Mouse (Mus musculus) thymus, postnatal 36 days (tissue): ENCODE results near the gene Gm20431.
"Not testable (repeated sequence)": the region's sequence is repeated elsewhere in the genome, so short reads cannot be mapped to it uniquely, and the experiment has no call there.

Experiments used
- DNase-seq, 2 experiments: peaks; one replicate each; pipeline ENCODE4 v3.0.0; 2022; ENCODE audit warnings: mixed read lengths in 2 of 2

The Gm20431 gene

GRCm38 (mm10) chr2:167630421-167630820 lies 30.9 kb downstream of the Gm20431 start:
- peak in 1 of 2 experiments; percentile 37 for DNase-seq

GRCm38 (mm10) chr2:167629665-167630209 lies 31.6 kb downstream of the Gm20431 start:
- no peak for DNase-seq

GRCm38 (mm10) chr2:167628872-167629271 lies 32.4 kb downstream of the Gm20431 start:
- no peak for DNase-seq

GRCm38 (mm10) chr2:167627019-167627418 lies 34.3 kb downstream of the Gm20431 start:
- no peak for DNase-seq

- no peak for DNase-seq
Measured at GRCm38 (mm10) chr2:167625670-167626069, 35.6 kb downstream of the Gm20431 start.

GRCm38 (mm10) chr2:167624368-167625075 lies 36.8 kb downstream of the Gm20431 start:
- DNase-seq: no peak

DNA sequence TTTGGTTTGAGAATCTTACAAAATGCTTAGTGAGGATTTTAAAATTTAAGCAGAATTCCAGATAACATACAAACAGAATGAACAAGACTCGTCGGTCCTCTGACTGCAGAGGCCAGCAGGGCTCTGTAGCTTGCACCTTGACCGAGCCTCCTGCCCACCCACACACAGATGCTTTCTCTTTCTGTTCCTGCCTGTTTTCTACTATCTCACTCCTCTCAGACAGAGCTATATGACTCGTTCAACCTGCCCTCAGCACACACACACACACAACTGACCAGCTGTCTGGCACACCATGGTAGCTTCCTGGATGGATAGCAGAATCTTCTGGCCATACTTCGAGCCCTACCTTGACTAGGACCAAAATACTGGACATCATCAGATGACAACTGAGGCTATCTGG lies 38.3 kb downstream of the Gm20431 start:
- no peak for DNase-seq

- DNase-seq: no peak
Measured at GRCm38 (mm10) chr2:167622352-167622751, 38.9 kb downstream of the Gm20431 start.

- DNase-seq: no peak
Measured at GRCm38 (mm10) chr2:167621255-167622087, 39.8 kb downstream of the Gm20431 start.

GRCm38 (mm10) chr2:167617472-167617871 lies 43.8 kb downstream of the Gm20431 start:
- DNase-seq: no peak

- no peak for DNase-seq
Measured at GRCm38 (mm10) chr2:167617034-167617433, 44.3 kb downstream of the Gm20431 start.

- not testable (repeated sequence) for DNase-seq
Measured at GRCm38 (mm10) chr2:167613335-167613734, 48.0 kb downstream of the Gm20431 start.

DNA sequence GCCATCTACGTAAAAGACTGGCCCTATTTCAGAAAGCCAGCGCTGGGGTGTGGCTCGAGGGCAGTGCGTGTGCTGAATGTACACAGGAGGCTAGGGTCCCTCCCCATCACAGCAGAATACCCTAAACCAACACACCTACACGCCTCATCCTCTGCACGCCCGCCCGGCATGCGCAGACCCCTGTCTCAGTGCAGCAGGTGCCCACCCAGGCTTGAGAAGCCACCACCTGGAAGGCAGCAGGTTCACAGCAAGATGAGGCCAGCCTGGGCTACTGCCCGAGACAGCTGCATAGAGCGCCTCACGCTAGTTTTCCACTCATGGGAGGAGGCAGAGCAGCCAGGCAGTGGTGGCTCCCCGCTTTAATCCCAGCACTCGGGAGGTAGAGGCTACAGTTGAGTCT lies 49.2 kb downstream of the Gm20431 start:
- no peak for DNase-seq

GRCm38 (mm10) chr2:167611287-167611686 lies 50.0 kb downstream of the Gm20431 start:
- DNase-seq: no peak

DNA sequence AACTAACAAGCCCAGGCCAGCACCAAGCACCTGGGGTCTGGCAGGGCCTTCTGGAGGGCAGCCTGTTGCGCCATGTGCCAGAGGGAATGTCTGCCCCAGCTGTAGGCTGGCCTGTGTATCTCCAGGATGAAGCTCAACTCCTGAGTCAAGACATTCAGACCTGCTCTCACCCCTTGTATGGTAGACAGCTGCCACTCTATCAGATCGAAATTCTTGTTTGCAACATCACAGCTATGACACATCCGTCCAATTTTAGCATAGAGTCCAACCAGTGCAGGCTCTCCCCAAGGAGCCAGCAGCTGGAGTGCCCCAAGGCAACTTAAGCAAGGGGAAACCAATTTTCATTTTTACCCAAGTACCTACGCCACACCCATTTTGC lies 54.6 kb downstream of the Gm20431 start:
- no peak for DNase-seq

GRCm38 (mm10) chr2:167605817-167606744 lies 55.2 kb downstream of the Gm20431 start:
- DNase-seq: no peak

DNA sequence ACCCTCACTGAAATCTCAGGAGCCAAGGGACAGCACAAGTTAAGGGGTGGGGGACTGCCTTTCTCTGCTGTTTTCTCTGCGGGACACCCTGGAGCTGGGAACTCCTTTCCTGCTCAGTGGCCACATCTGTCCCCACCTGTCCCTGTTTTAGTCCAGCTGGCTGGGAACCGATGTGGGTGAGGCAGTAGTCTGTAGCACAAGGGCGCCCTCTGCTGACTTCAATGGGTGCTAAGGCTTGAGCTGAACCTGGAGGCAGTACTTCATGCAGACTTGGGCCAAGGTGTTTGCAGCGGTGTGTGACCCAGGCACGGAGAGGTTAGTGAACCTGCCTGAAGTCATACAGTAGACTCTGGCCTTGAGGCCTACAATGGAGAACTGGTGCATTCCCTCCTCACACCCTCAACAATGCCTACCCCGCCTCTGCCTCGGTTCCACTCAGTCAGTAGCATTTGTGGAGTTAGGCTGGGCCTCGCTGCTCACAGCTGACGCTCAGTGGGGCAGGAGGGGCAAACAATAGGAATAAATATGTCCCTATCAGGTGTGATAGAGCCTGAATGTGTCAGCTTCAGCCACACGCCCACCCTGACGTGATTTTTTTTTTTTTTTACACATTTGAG lies 56.0 kb downstream of the Gm20431 start:
- DNase-seq: peak; percentile 82 to 87

DNA sequence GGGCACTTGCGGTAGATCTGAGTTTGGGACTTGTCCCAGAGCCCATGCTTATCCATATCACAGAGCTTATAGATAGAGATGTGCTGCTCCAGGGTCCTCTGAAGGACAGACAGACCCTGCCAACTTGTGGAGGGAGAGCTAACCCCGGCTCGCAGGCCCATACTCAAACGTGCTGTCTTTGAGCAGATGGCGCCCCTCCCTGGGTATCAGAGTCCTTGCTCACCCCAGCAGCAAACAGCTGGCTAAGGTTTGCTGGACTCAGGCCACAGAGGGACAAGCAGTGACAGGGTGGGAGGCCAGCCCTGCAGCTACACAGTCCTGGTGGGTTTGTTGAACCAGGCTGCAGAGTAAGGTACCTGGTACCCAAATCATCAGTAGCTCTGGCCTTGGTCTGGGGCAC lies 58.3 kb downstream of the Gm20431 start:
- no peak for DNase-seq

GRCm38 (mm10) chr2:167602364-167602763 lies 58.9 kb downstream of the Gm20431 start:
- DNase-seq: no peak

DNA sequence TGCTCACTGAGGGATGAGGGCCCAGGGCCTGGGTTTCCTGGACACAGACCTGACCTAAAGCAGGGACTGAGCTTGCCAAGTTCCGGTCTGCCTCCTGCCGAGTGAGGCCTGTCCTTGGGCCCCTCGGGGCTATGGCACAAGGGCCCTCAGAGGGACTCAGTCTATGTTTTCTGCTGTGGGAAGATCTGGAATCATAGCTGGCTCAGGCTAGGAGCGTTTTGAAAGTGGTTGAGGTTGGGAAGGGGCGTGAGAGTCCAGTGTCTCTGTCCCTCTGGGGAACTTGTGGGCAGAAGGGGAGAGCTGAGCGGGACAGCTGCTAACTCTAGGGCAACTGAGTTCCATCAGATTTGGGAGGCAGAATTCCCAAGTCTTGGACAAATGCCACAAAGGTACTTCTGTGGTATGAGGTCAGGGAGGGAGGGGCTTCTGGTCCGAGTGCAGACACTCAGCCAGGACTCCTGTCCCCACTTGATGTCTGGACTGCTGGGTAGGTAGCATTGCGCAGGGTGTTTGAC lies 60.8 kb downstream of the Gm20431 start:
- DNase-seq: no peak

- no peak for DNase-seq
Measured at GRCm38 (mm10) chr2:167599917-167600316, 61.4 kb downstream of the Gm20431 start.

DNA sequence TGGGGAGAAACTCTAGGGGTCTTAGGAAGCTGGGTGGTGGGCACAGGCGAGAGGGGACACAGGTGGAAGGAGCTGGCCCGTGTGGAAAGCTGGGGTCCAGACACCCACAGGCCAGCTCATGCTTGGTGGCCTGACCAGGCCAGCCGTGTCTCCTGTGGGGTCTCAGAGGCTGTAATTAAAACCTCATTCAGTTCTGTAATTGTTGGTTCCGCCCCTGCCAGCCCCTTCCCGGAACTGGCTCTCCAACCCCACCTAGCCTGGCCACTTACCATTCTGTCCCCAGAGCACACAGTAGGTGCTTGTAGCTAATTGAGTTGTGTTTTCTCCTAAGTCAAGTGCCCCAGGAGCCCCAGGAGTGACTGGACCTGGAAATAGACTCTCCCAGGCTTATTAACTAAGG lies 62.1 kb downstream of the Gm20431 start:
- DNase-seq: no peak
